Mouse (Mus musculus) small intestine, adult 2 months (tissue): ENCODE measurements at regions not wholly inside any gene's neighbourhood (a gene's known extent, or its start where the extent isn't known, plus 50 kb on each side); places are given as distances from the start of the nearest gene placed in this dataset.

Experiments used
- CTCF ChIP-seq: fragments of 200-500 bp; IDR thresholded peaks from 2 replicates; pipeline ENCODE4 v1.5.1; 2012; ENCODE audit warnings: low read depth, mild to moderate bottlenecking, control low read depth, inconsistent platforms, low read length, moderate library complexity, mixed read lengths; ENCODE audit not compliant: insufficient replicate concordance, insufficient read length; ENCODE audit errors: extremely low read depth
- POLR2A ChIP-seq: fragments of 200-500 bp; IDR thresholded peaks from 2 replicates; pipeline ENCODE4 v1.6.1; 2012; ENCODE audit warnings: low read depth, mild to moderate bottlenecking, control low read depth, inconsistent platforms, low read length, moderate library complexity

DNA sequence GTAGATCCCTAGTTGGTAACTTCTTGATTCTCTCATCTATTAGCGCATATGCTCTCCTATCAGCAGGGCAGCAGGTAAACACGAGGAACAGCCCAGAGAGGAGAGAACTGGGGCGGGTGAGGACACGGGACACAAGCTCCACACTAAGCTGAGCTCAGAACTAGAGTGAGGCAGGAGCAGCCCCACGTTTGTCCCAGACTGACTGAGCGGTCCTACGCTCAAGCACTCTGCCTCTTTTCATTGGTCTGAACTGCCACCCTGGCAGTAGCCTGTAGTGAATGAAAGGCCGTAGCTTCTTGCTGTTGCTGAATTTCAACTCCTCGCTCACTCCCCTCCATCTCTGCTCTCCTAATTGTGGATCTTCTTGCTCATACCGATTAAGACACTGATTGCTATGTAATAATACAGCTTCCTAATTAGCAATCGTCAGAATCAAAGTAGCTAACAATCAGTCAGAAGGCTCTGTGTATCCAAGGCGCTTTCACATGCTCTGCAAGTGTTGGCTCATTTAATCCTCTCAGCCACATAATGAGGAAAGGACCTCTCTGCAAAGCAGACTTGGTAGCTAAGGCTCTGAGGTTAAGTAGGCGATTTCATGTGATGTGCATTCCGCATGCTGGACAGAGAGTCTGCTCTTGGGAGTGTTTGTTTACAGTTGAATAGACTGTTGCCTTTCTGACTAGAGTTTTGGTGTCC, 77.1 kb downstream of the Thnsl1 start:
- TF ChIP-seq CTCF, result no peak
- TF ChIP-seq POLR2A, result no peak
